Mouse (Mus musculus): ENCODE data around the gene Gm15217.

DNA sequence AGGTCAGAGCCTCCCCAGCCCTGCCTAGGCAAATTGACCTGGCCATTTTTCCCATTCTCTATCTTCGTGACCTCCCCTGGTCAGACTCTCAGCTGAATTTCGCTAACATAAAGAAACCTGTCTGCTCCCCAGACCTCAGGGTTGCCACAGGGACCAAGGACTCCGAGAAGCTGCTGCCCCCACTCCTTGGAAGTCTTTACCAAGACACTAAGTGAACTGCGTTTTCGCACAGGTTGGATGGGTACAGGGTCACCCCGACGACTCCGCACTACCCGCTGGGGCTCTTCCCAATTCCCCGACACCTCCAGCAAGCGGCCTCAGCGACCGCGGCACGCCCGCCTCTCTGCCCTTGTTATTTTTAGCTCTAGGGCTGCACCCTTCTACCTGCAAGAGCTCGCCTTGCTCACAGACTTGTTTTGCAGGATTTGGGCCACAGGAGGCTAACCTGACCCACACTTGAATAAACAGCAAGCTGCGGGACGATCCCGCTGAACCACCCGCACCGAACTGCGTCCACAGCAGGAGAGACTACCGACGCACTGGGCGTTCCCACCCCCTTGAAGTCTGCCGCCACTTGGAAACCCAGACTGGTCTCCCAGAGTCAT lies 19.0 kb downstream of the Gm15217 start:
- no peak for TF ChIP-seq POLR2A (IDR thresholded peaks at IDR 0.05; ENCODE audit: borderline replicate concordance, extremely low read depth, low read depth, low read length)
- no peak for TF ChIP-seq CTCF (IDR thresholded peaks at IDR 0.05; ENCODE audit: insufficient read depth, low read length)

All from lung, adult 2 months (tissue).